Mouse (Mus musculus) hindbrain, embryonic 11.5 days (tissue): ENCODE data around the gene Hist1h4i. TPM values are rescaled to one million over a fixed set of nuclear protein-coding genes. Genes with fewer than 3 reads are reported as not detected.
A peak's percentile ranks its signal among the peaks of the same experiment; 100 is the strongest.

Source experiments
- ATAC-seq: fragments of 200-750 bp; cut with Nextera tagmentation; 2 replicates; pipeline ENCODE4 v1.8.0; 2017; ENCODE audit warnings: mild to moderate bottlenecking, moderate TSS enrichment, moderate library complexity; ENCODE audit not compliant: low FRiP score
- DNase-seq: peaks from one replicate; pipeline ENCODE4 v3.0.0-alpha.2; 2015; ENCODE audit warnings: low spot score
- H3K27ac ChIP-seq: fragments of 300-500 bp; sonication (generic); 2 replicates; pipeline ENCODE4 v1.5.1; 2014; ENCODE audit warnings: mild to moderate bottlenecking, low read depth, low read length
- H3K27me3 ChIP-seq: fragments of 300-500 bp; sonication (generic); 2 replicates; pipeline ENCODE4 v1.6.1; 2014; ENCODE audit warnings: mild to moderate bottlenecking, low read length, moderate library complexity, mixed read lengths; ENCODE audit not compliant: control insufficient read depth, insufficient read depth
- H3K36me3 ChIP-seq: fragments of 300-500 bp; sonication (generic); 2 replicates; pipeline ENCODE4 v1.6.1; 2014; ENCODE audit warnings: mild to moderate bottlenecking, low read length, moderate library complexity, mixed read lengths; ENCODE audit not compliant: control insufficient read depth, insufficient read depth
- H3K4me1 ChIP-seq: fragments of 300-500 bp; sonication (generic); replicated peaks from 2 replicates; pipeline ENCODE4 v1.6.1; 2014; ENCODE audit warnings: low read length, mixed read lengths; ENCODE audit not compliant: control insufficient read depth, insufficient read depth
- H3K4me2 ChIP-seq: fragments of 300-500 bp; sonication (generic); replicated peaks from 2 replicates; pipeline ENCODE4 v1.6.1; 2014; ENCODE audit warnings: mild to moderate bottlenecking, low read depth, low read length
- H3K4me3 ChIP-seq: fragments of 300-500 bp; sonication (generic); 2 replicates; pipeline ENCODE4 v1.5.1; 2014; ENCODE audit warnings: low read depth, low read length
- H3K9ac ChIP-seq: fragments of 300-500 bp; sonication (generic); 2 replicates; pipeline ENCODE4 v1.6.1; 2014; ENCODE audit warnings: low read depth, low read length
- H3K9me3 ChIP-seq: fragments of 300-500 bp; sonication (generic); 2 replicates; pipeline ENCODE4 v1.6.1; 2016; ENCODE audit warnings: low read length; ENCODE audit not compliant: control insufficient read depth
- WGBS: fragments of 180-500 bp; shearing (Covaris S2); extraction: QIAGEN DNeasy Blood & Tissue Kit; methylation state at CpG from one replicate; pipeline ENCODE4 v1.1.7; 2014; 5-methylcytosine and 5-hydroxymethylcytosine counted together
- polyA plus RNA-seq: library from polyadenylated mRNA; unstranded; fragments of >200 nt; fragmentation: Nextera tagmentation; extraction: Ambion mirVana; gene quantifications from 2 replicates; pipeline ENCODE4 v1.2.1, GENCODE M21; 2014

The Hist1h4i gene
- polyA plus RNA-seq, 1 experiment from 2014 or later: 31.4 TPM

DNA sequence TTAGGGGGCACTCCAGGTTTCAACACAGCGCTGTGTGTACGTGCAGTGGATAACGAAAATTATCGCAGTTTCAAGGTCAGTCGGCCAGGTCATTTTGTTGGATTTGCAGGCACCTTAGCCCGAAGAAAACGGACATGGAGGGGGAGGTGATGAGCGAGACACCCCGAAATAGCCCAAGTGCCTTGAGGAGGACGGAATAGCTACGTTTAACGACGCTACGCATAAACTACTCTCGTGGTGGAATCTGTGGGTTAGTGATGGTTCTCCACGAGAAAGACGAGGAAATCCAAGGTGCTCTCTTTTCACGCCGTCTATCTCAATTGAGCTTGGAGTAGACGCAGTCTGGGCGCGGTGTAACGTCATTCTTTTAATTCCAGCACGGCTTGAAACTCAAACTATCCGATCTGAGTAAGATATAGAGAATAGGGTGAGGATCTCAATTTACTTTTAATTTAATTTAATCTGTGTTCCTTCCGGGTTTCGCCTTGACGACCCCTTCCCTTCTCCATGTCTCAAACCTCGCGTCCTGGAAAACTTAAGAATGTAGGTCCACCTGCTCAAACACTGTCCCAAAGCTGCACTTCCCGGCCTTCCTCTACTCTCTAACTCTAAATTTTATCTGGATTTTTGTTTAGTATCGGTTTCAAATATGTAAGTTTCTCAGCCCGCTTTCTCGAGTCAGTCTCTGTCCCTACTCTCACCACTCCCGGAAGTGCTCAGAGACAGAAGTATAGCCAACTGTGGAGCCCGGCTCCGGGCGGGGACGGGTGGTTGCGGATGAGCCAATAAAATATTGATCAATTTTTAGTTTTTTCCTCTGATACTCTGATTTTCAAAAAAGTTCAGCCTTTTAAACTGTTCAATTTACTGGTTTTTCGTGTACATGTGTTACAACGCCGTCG lies 21.0 kb downstream of the Hist1h4i start:
- peak; percentile 52 for DNase-seq

DNA sequence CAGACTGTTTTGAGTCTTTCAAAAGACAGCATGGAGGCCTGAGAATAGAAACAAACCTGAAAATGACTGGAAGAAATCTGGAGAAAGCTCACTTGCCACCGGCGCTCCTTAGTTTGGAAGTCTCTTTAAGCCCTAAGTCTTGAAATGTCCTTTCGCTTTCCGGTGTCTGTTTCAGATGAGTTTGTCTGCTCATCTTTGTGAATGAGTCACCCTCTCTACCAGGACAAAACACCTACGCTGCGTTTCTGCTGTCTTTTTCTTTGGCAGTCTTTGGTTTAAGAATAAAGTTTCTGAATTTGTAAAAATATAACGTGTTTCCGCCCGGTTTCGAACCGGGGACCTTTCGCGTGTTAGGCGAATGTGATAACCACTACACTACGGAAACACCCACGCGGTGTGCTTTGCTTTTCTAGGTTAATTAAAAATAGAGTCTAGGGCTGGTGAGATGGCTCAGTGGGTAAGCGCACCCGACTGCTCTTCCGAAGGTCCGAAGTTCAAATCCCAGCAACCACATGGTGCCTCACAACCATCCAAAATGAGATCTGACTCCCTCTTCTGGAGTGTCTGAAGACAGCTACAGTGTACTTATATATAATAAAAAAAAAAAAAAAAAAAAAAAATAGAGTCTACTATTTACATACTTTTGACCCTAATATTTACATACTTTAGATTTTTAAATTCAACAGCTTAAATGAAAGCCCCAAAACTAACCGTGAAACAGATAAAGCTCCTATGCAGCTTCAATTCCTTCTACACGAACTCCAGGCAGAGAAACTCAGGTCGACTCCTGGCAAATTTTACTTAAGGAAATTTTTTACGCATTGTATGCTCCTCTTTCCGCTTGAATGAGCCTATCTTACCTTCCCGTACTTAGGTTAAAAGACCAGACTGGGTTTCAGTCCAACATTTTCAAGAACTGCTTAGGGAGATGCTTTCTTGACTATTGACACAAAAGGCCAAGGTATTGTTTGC lies 25.4 kb downstream of the Hist1h4i start:
- ATAC-seq: peak; percentile 70
- no peaks in the 10 kb centered on the region for H3K36me3 ChIP-seq
- H3K9me3 ChIP-seq: no peaks in the 10 kb centered on the region
- H3K4me3 ChIP-seq: no peak overlapping the region
- no peak overlapping the region for H3K27ac ChIP-seq
- peak; percentile 86 for DNase-seq
- H3K4me1 ChIP-seq: peaks cover 4% of the 10 kb centered on the region
- 16% methylated on average over 27 of the region's 27 CpGs for WGBS
- H3K9ac ChIP-seq: no peak overlapping the region
- no peak overlapping the region for H3K4me2 ChIP-seq
- peaks cover 55% of the 10 kb centered on the region for H3K27me3 ChIP-seq

More for the DNA sequence above, 21.0 kb downstream of the Hist1h4i start:
- Histone ChIP-seq H3K27ac (no peak overlapping the region), H3K27me3 (peaks cover 24% of the 10 kb centered on the region), H3K9ac (peak overlapping the region; percentile 33; the same call in 1 of the 2 replicates), H3K4me3 (peak overlapping the region; percentile 44), H3K4me2 (peak overlapping the region; percentile 68), H3K9me3 (no peaks in the 10 kb centered on the region), H3K4me1 (no peaks in the 10 kb centered on the region), H3K36me3 (no peaks in the 10 kb centered on the region)
- under 1% methylated on average over 44 of the region's 44 CpGs for WGBS
- ATAC-seq: peak; percentile 59; the same call in 1 of the 2 replicates

DNA sequence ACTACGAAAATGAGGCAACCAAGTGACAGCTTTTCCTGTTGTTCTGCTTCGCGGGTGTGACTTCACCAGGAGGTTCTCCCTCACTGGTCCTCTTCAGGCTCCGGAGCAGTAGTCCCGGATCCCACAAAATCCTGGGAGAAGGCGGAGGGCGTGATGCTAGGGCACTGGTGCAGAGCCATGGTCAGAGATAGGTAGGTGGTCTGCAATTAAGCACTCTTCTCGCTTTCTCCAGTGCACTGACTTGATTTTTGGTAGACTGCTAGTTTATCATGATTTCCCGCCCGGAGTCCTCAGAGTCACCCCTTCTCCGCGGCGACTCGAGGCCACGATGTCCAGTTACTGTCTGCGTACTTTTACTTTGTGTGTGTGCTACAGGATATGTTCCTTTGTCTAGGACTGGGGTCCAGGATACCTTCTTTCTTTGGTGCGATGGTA lies 26.7 kb downstream of the Hist1h4i start:
- peak; percentile 63 for DNase-seq
- H3K4me2 ChIP-seq: no peak overlapping the region; the same call in 1 of the 2 replicates
- H3K9me3 ChIP-seq: no peaks in the 10 kb centered on the region
- 12% methylated on average over 17 of the region's 17 CpGs for WGBS
- H3K4me3 ChIP-seq: no peak overlapping the region
- peaks cover 61% of the 10 kb centered on the region for H3K27me3 ChIP-seq
- no peak for ATAC-seq
- peaks cover 4% of the 10 kb centered on the region for H3K4me1 ChIP-seq
- no peak overlapping the region for H3K27ac ChIP-seq
- H3K36me3 ChIP-seq: no peaks in the 10 kb centered on the region
- H3K9ac ChIP-seq: no peak overlapping the region

DNA sequence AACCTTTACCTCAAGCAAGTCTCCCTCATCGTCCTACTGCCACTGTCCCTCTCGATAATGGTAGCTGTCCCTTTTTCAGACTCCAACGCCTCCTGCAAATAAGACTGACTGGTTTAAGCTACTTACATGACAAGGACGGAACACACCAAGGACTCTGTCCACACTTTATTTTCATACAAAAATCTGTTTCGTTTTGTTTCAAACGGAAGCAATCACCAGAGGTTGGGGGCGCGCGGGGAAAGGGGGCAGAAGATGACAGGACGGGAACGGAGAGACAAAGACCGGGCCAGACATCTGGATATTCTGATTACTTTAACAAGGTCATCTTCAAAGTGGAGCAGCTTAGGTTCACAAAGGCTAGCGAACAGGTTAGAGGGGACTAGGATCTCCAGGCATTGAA lies 27.4 kb downstream of the Hist1h4i start:
- H3K27me3 ChIP-seq: peaks cover 61% of the 10 kb centered on the region
- DNase-seq: no peak
- WGBS: 22% methylated on average over 13 of the region's 13 CpGs

DNA sequence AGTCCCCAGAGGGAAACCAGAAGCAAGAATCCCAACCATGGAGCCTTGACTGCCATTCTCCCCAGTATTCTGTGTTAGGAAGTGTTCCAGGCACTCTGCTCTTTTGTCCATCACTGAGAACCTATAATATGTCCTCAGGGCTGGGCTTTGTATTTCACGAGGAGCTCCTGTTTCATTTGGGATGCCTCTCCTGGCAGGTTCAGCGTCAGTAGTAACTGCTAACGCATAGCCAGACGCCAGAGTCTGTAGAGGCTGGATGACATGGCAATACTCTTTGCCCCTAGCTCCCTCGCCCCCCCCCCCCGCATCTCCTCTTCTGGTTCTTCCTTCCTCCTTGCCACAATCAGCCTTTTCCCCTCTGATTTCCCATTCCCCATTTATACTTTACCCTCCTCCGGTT lies 31.5 kb downstream of the Hist1h4i start, which contains the start of gene Prss16:
Gene Prss16, minus strand, starts transcription at position 101 of the 400 bp plus-strand sequence.
- H3K4me3 ChIP-seq: no peak within 1 kb of the TSS
- WGBS: 32% methylated on average over 6 of the region's 7 CpGs
- no peaks in the 10 kb centered on the region for H3K36me3 ChIP-seq
- H3K27ac ChIP-seq: no peak within 1 kb of the TSS
- ATAC-seq: no peak
- no peak within 1 kb of the TSS for H3K9ac ChIP-seq
- no peak within 1 kb of the TSS for H3K4me2 ChIP-seq
- H3K9me3 ChIP-seq: no peaks in the 10 kb centered on the region
- no peak for DNase-seq
- peaks cover 6% of the 10 kb centered on the region for H3K4me1 ChIP-seq
- peaks cover 86% of the 10 kb centered on the region for H3K27me3 ChIP-seq

More for the DNA sequence above, 27.4 kb downstream of the Hist1h4i start:
- no peak overlapping the region for H3K9ac ChIP-seq
- H3K4me1 ChIP-seq: peaks cover 4% of the 10 kb centered on the region
- no peak overlapping the region for H3K4me2 ChIP-seq
- ATAC-seq: no peak
- H3K4me3 ChIP-seq: no peak overlapping the region
- H3K9me3 ChIP-seq: no peaks in the 10 kb centered on the region
- no peaks in the 10 kb centered on the region for H3K36me3 ChIP-seq
- no peak overlapping the region for H3K27ac ChIP-seq

DNA sequence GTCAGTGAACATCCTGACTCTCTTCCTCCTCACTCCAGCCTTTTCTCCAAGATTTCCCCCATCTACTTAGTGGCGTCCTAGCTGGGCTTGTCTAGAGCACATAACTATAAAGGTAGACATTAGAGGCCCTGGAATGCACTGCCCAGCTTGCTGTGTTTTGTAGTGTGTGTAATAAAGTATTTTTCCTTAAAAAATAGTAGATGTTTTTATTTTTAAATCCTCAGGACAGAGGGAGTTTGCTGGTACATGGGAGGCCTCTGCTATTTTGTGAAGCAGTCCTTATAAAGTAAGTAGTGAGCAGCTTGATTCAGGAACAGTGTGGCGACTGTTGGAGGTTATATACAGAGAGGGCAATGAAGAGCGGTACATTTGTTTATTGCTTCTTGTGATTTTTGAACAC lies 32.5 kb downstream of the Hist1h4i start:
- H3K27me3 ChIP-seq: peaks cover 88% of the 10 kb centered on the region
- no peak for DNase-seq
- H3K4me2 ChIP-seq: no peak overlapping the region
- 0 out of 2 replicates have a peak, but pooled peaks cover 2% of the 10 kb centered on the region for H3K4me1 ChIP-seq
- H3K27ac ChIP-seq: no peak overlapping the region
- no peaks in the 10 kb centered on the region for H3K9me3 ChIP-seq
- no peak overlapping the region for H3K9ac ChIP-seq
- no peak for ATAC-seq
- H3K4me3 ChIP-seq: no peak overlapping the region
- 76% methylated on average over 3 of the region's 3 CpGs for WGBS
- no peaks in the 10 kb centered on the region for H3K36me3 ChIP-seq

DNA sequence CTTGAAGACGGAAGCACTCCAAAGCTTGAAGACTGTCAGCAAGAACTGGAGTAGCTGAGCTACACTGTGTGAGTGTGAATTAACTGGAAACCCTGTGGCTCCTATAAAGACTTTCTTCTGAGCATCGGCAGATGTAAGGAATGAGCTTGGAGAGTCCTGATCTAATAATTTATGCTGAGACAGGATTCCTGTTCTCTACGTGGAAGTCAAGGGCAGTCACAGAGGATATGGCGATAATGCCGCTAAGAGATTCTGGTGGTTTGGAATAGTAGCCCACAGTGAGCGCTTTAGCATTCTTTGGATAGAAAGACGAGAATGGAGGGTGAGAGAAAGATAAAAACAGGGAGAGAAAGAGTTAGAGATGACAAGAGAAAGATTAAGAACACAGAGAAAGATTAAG lies 33.3 kb downstream of the Hist1h4i start:
- Histone ChIP-seq H3K36me3 (no peaks in the 10 kb centered on the region), H3K4me2 (no peak overlapping the region), H3K27me3 (peaks cover 91% of the 10 kb centered on the region), H3K9me3 (no peaks in the 10 kb centered on the region), H3K27ac (no peak overlapping the region), H3K4me3 (no peak overlapping the region), H3K4me1 (0 out of 2 replicates have a peak, but pooled peaks cover 2% of the 10 kb centered on the region), H3K9ac (no peak overlapping the region)
- WGBS: 49% methylated on average over 7 of the region's 7 CpGs
- ATAC-seq (no peak), DNase-seq (no peak)

DNA sequence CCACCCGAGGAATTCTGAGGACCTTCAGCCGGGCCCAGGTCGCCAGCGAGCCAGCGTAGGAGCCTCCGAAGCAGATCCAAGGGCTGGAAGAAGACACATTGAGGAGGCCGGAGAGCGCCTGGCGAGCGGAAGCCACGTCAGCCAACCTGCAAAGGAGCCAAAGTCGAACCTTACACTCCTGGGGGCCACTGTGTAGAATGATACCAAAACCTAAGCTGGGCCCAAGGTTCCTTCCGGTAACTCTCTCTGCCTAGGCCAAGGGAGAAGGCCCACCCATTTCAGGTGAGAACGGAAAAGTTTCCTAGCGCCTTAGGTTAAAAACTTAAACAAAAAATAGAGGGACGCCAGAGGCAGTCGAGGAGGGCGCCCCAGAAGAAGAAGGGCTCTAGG lies 34.0 kb downstream of the Hist1h4i start:
- Histone ChIP-seq H3K4me2 (peak overlapping the region; percentile 85), H3K27ac (no peak overlapping the region), H3K9me3 (no peaks in the 10 kb centered on the region), H3K4me3 (peak overlapping the region; percentile 46), H3K9ac (no peak overlapping the region), H3K36me3 (no peaks in the 10 kb centered on the region), H3K27me3 (peaks cover 92% of the 10 kb centered on the region), H3K4me1 (0 out of 2 replicates have a peak, but pooled peaks cover 2% of the 10 kb centered on the region)
- WGBS: 2% methylated on average over 18 of the region's 18 CpGs
- ATAC-seq (no peak), DNase-seq (no peak)
